Mouse (Mus musculus) embryonic stem cell, embryonic (primary cell): ENCODE measurements around the gene Ifih1.

ENCODE experiments used
- CTCF ChIA-PET, 4 experiments: fragments of 300-600 bp in 2 of 4; fragments of 350-600 bp in 2 of 4; sonication (Branson Sonifier 250); formaldehyde crosslinking; loops; one replicate each; lab custom pipeline; 2022; ENCODE audit warnings: inconsistent platforms in 2 of 4; lab: Charles Lee
- POLR2A ChIA-PET, 4 experiments: fragments of 300-600 bp in 2 of 4; fragments of 350-600 bp in 2 of 4; sonication (Branson Sonifier 250); formaldehyde crosslinking; loops; one replicate each; lab custom pipeline; 2022; ENCODE audit warnings: antibody characterized with exemption in 4 of 4, inconsistent platforms in 1 of 4; lab: Charles Lee

Ifih1 gene

DNA sequence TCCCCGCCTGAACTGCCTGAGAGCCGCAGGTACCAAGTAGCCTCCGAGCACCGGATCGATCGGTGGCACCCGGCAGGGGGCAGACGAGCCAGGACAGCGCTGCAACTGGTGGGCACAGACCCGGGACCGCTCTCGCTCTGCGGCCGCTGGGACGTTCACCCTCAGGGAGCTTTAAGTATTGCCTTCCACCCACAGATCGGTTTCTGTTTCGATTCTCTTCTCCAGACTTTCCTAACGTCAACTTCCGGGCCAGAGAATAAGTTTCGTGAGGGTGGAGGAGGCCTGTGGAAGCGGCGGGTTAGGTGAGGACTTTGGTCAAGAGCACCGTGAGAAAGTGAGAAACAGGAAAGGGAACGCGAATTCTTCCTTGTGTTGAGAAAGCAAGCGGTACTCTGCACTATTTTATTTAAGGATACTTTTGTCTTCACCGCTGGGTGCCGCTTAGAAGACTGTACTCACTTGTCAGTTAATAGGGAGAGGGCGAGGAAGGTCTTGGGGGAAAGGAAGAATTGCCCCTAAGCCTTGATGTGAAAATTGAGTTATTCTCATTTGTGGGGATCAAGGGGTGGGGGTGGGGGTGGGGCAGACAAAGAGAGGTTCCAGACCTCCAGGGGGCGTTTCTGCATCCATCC, at the start of gene Ifih1:
TSS of gene Ifih1 (minus strand) at position 242 of the 632 bp plus-strand sequence.
- ChIA-PET POLR2A (no interaction called here), CTCF (interaction anchor here in 3 of 4 experiments (0.7 to 0.8 kb wide), 3 partner anchors 9 to 15 kb away, joined by 3 read pairs; no protein-coding TSS in a partner anchor)

- ChIA-PET CTCF (no interaction called here), POLR2A (no interaction called here)
These were observed 39.9 kb upstream of the Ifih1 start for GRCm38 (mm10) chr2:62685934-62686333.

DNA sequence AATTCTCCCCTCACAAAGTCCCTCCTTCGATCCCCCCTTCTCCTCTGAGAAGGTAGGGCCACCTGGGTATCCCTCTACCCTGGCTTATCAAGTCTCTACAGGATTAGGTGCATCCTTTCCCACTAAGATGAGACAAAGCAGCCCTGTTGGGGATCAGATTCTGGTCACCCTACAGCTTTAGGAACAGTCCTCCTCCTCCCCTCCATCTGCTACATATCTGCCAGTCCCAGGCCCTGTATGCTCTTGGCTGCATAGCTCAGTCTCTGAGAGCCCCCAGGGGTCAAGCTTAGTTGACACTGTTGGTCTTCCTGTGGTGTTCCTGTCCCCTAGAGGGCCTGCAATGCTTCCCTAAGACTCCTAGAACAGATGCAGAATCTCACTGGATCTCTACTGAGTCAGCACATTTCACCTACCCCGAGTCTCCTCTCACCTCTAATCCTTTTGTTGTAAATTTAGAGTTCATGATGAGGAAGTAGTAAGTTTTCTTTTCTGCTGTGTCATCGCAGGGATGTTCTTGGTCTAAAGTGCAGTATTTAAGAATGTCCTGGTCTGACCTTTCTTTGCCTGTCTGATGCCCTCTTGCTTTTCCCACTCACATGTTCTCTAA, 39.0 kb upstream of the Ifih1 start:
- POLR2A ChIA-PET, result no interaction called here
- CTCF ChIA-PET, result no interaction called here

DNA sequence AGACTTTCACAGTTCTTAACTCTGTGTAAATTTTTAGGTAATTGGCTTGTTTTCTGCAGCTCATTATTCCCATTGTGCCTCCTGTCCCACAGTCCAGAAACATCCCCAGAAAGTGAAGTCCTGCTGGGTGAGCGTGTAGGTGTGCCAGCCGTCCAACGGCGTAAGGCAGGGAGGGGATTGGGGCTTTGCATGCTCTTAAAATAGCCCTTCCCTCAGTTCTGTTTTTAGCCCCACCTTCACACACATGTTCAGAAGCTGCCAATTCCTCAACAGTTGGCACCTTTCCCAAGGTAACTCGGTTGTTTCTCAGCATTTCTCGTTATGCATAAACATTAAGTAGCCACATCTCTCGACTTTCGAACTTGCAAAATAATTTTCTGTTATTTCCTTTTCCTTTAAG, 35.6 kb upstream of the Ifih1 start:
- ChIA-PET CTCF (no interaction called here), POLR2A (no interaction called here)

GRCm38 (mm10) chr2:62672788-62673187, 26.7 kb upstream of the Ifih1 start:
- ChIA-PET POLR2A (no interaction called here), CTCF (no interaction called here)

DNA sequence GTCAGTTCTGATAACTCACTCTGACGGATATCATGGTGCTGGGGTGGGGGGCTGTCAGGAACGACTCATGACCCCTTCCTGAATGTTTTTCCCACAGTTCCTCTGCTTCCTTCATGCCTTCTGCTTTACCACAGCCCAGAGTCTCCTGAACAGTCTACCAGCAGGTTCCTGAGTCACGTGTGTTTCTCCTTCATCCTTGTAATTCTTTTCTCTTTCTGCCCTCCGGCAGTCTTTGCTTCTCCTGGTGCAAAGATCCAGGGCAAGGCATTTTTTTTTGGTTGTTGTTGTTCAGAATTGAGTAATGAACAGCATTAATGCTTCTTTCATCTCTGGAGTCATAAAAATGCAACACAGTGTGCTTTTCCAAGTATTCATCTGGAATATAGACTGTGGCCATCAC, 24.7 kb upstream of the Ifih1 start:
- POLR2A ChIA-PET, result no interaction called here
- CTCF ChIA-PET, result no interaction called here

DNA sequence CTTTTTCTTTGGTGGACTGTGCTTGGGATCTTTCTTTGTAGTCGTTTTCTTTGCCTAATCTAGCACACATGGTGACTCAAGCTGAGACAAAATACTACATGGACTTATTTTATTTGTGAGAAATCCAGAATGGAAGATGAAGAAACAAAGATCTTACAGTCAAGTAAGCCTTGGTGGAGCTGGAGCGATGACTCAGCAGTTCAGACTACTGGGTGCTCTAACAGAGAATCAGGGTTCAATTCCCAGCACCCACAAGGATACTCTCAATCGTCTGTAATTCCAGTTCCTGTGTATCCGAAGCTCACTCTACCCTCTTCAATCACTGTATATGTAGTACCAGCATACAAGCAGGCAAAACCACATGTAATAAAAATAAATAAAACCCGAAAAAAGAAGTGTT, 24.2 kb upstream of the Ifih1 start:
- POLR2A ChIA-PET, result no interaction called here

GRCm38 (mm10) chr2:62669848-62670247, 23.8 kb upstream of the Ifih1 start:
- ChIA-PET CTCF (no interaction called here), POLR2A (interaction anchor here in 1 of 4 experiments (0.7 kb wide), 1 partner anchor 9 kb away, joined by 3 read pairs; no protein-coding TSS in a partner anchor)

More for the DNA sequence above, 24.2 kb upstream of the Ifih1 start:
- CTCF ChIA-PET, result no interaction called here

GRCm38 (mm10) chr2:62665536-62665935, 19.5 kb upstream of the Ifih1 start:
- CTCF ChIA-PET, result interaction anchor here in 1 of 4 experiments (0.6 kb wide), 1 partner anchor 206 kb away, joined by 3 read pairs; no protein-coding TSS in a partner anchor

DNA sequence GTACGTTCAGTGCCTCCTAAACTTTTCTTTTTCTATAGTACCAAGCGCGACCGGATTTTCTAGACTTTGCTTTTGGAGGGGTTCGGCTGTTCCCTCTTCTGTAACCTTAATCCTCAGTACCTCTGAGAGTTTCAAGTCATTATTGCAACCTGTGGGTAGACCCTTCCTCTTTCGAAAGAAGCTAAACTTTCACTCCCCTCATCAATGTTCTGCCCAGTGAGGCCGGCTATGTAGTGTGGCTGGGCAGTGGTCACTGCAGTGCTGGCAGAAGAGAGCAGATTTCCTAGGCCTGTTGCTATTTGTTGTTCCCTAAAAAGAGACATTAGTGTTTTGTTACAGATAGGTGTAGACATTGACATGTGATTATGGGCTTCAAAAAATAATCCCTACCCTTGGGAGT, 18.8 kb upstream of the Ifih1 start:
- ChIA-PET CTCF (interaction anchor here in 3 of 4 experiments (0.5 to 1.6 kb wide), 4 partner anchors 10 to 26 kb away, joined by 3 to 5 read pairs (median 4); no protein-coding TSS in a partner anchor), POLR2A (interaction anchor here in 2 of 4 experiments (1.1 to 1.7 kb wide), 4 partner anchors 9 to 32 kb away, joined by 3 to 4 read pairs (median 3); no protein-coding TSS in a partner anchor)

More at GRCm38 (mm10) chr2:62665536-62665935, 19.5 kb upstream of the Ifih1 start:
- POLR2A ChIA-PET, result interaction anchor here in 2 of 4 experiments (1.3 to 1.7 kb wide), 2 partner anchors 22 to 33 kb away, joined by 3 to 4 read pairs; no protein-coding TSS in a partner anchor

DNA sequence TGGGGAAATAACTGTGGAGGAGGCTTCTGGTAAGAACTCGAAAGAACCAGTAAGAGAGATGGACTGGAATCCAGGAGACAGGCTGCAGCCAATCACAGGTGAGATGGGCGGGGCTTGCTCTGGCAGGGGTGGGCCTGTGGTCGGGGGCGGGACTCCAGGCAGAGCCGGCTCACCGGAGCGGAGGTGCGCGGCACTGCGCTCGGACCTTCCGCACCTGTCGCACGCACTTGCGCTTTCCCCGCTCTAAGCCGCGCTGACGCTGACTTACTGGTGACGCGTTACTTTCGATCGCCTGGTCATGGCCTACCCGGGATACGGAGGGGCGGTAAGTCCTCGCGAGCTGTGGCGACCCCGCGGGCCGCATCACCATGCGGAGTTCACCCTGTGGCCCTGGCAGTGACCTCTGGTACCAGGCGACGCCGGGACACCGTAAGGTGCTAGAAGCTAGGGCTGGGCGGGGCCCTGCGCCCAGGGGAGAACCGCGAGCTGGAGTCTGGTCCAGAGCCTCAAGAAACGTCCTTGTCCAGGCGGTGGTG, 18.1 kb upstream of the Ifih1 start, which contains the start of gene Gca:
TSS of gene Gca (plus strand) at position 151 of the 536 bp plus-strand sequence.
- ChIA-PET CTCF (interaction anchor here in 3 of 4 experiments (0.5 to 1.6 kb wide), 5 partner anchors 9 to 27 kb away, joined by 3 to 6 read pairs (median 3); no protein-coding TSS in a partner anchor), POLR2A (interaction anchor here in 3 of 4 experiments (0.6 to 1.7 kb wide), 13 partner anchors 10 to 1681 kb away, joined by 3 to 7 read pairs (median 3); partner anchors contain the start of gene Dpp4 (in 1 of the 3))

DNA sequence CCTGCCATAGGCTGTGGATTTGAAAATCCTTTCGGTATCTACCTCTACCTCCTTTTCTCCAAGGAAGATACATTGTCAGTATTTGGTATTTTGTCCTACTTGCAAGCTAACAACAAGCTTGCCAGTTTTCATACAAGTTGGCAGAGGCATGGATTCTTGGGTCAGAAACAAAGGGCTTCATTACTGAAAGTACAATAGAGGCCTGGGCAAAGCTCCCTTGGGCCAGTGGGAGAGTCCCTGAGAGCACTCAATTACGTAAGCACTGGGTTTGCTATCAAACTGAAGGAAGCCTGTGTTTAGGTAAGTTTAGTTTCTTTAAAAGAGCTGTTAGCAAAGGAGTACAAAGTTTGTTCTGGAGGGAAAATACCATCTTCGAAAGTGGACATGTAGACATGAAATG, 16.5 kb upstream of the Ifih1 start:
- POLR2A ChIA-PET, result no interaction called here

GRCm38 (mm10) chr2:62660565-62660964, 14.5 kb upstream of the Ifih1 start:
- ChIA-PET CTCF (interaction anchor here in 2 of 4 experiments (1.2 to 1.8 kb wide), 3 partner anchors 14 to 17 kb away, joined by 3 to 11 read pairs (median 6); partner anchors contain the start of gene Ifih1 (in 1 of the 2)), POLR2A (interaction anchor here in 2 of 4 experiments (0.7 to 1.0 kb wide), 2 partner anchors 9 to 10 kb away, joined by 3 read pairs; no protein-coding TSS in a partner anchor)

More for the DNA sequence above, 16.5 kb upstream of the Ifih1 start:
- CTCF ChIA-PET, result interaction anchor here in 1 of 4 experiments (1.1 kb wide), 1 partner anchor 19 kb away, joined by 3 read pairs; no protein-coding TSS in a partner anchor

DNA sequence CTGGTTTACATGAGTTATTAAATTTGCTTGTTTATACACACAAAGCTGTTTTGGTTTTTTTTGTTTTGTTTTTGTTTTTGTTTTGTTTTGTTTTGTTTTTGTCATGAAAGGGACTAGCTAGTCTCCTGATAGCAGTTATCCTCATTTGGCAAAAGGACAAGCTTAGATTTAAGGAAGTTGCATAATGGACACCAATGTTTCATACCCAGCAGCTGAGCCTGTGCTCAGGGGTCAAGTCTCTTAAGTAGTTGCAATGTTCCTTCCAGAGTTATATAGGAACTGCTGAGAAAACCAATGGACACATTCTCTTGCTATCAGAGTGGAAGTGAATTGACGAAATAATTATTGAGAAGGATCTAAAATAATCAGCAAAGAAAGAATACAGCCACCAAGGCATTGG, 10.0 kb upstream of the Ifih1 start:
- POLR2A ChIA-PET, result no interaction called here
- CTCF ChIA-PET, result interaction anchor here in 1 of 4 experiments (2.6 kb wide), 1 partner anchor 12 kb away, joined by 13 read pairs; no protein-coding TSS in a partner anchor

DNA sequence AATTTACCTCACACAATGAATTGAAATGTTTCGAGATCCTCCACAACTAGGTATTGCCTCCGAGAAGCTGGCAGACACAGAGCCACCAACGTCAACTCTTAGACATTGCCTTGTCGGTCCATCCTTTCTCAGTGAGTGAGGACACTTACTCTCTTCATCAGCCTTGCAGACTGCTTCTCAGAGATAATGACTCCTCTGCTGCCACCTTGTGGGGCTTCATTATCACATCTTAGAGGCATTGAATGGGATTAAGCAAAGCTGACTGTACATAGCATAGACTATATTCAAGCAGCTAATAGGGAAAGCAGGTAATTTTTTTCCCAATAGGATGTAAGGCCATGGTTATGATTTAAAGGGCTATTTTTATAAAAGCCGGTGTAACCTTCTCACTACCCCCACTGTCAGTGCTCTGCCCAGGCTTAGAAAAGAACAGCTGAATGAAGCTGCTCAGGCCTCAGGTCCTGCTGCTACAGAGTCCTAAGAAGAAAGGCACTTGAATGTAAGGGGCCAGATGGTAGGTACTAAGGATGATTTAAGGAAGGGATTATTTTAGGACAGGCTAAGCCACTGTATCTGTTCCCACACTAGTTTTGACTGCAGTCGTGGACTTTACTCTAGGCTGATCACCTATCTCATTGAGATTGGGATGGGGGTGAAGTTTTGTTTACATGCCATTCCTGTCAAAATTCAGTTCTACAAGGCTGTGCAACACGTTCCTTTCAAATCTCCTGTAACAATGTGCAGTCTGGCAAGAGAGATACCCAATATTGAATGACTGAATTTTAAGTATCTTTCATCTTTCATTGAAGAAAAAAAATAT, 8.7 kb upstream of the Ifih1 start:
- POLR2A ChIA-PET, result no interaction called here
- CTCF ChIA-PET, result interaction anchor here (0.8 to 2.6 kb wide), 6 partner anchors 9 to 11 kb away, joined by 3 to 13 read pairs (median 4); partner anchors contain the start of genes Gca (in 1 of the 4) and Ifih1 (in 1 of the 4)

DNA sequence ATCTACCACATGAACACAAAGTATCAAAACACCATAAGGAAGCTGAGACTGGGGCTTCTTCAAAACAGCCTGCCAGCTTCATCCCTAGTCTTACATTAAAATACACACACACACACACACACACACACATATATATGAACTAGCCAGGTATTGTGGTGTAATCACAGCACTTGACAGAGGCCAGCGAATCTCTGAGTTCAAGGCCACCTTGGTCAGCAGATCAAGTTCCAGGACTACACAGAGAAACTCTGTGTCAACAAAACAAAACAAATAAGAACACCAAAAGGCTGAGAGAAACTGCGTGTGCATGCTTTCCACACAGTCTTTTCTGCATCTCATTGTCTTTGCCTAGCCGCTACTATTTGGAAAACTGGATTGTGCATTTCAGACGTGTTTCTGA, 6.4 kb upstream of the Ifih1 start:
- ChIA-PET POLR2A (no interaction called here), CTCF (interaction anchor here in 1 of 4 experiments (1.0 kb wide), 1 partner anchor 9 kb away, joined by 3 read pairs; no protein-coding TSS in a partner anchor)

GRCm38 (mm10) chr2:62651890-62652289, 5.8 kb upstream of the Ifih1 start:
- CTCF ChIA-PET, result no interaction called here
- POLR2A ChIA-PET, result no interaction called here

DNA sequence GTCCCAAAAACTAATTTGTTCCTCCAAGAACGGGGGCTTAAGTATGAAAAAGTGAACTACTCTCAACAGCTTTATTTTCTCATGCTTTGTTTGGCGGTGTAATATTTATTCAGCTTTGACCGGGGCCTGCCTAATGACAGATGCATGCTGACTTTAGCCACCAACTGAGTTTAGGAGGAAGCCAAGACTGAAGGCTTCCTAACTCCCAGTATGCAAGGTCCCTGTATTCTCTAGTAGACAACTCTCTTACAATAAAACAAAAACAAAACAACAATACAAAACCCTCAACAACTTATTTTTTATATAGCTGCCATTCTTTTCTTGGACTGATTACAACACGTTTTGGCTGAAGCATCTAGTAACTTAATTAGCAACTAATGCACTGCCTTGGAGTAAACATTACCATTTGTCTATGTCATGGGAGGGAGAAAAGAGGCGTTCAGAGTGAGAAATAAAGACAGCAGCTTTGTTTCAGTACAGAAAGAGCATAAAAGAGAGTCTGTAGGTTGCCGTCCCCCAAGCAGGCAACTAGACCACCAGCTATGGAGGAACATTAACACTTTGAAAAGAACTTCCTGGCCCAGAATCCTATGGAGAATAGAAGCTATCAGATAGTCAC, 725 bp upstream of the Ifih1 start:
- ChIA-PET POLR2A (interaction anchor here in 1 of 4 experiments (0.6 kb wide), 1 partner anchor 936 kb away, joined by 4 read pairs; no protein-coding TSS in a partner anchor), CTCF (interaction anchor here in 3 of 4 experiments (0.6 to 0.8 kb wide), 4 partner anchors 14 to 1926 kb away, joined by 3 read pairs; no protein-coding TSS in a partner anchor)
